Mouse (Mus musculus): ENCODE data around the gene Vmn1r210.
"Not testable (repeated sequence)": the region's sequence is repeated elsewhere in the genome, so short reads cannot be mapped to it uniquely, and the experiment has no call there.

GRCm38 (mm10) chr13:22809582-22809981 is 21.6 kb downstream of the Vmn1r210 start, which contains the start of gene Vmn1r209:
- TF ChIP-seq CTCF (IDR thresholded peaks at IDR 0.05; ENCODE audit: borderline replicate concordance, insufficient read depth, low read depth, low read length); POLR2A (IDR thresholded peaks at IDR 0.05; ENCODE audit: borderline replicate concordance, insufficient read depth, low read length): not testable (repeated sequence)

Measured in cerebellum, adult 2 months (tissue).